ENCODE assay signal across 24 mouse cellular contexts in genomic region chr11:51107261-51107660, GRCm38 (mm10). TPM values are rescaled to one million over a fixed set of nuclear protein-coding genes. Genes with fewer than 3 reads are reported as not detected.
DNase-seq lines count a peak whose midpoint lies in the region; ATAC-seq and TF ChIP-seq lines count a peak whose summit lies in the region.
"Had no signal": no experiment of that assay in that cellular context is flagged by ENCODE, and none has a peak within 500 bp of the region (broad histone marks: within the 10 kb centered on the region; RNA-seq: fewer than 3 reads in every experiment).

No protein-coding gene starts in this region.

- no peak overlapping the region for H3K4me3 ChIP-seq in lung, postnatal 0 days (ENCODE audit: low read depth, low read length)
- H3K4me3 ChIP-seq: embryonic facial prominence, embryonic 15.5 days; forebrain, embryonic 10.5 days; heart, embryonic 12.5 days; limb, embryonic 10.5 days; liver, embryonic 12.5 days; lung, embryonic 15.5 days; megakaryocyte, embryonic 14.5 days; midbrain, embryonic 15.5 days had no signal

- H3K4me2 ChIP-seq in lung, postnatal 0 days (replicated peaks; ENCODE audit: low read depth, low read length), result no peak overlapping the region
- H3K4me2 ChIP-seq: embryonic facial prominence, embryonic 15.5 days; heart, embryonic 12.5 days; liver, embryonic 12.5 days; lung, embryonic 15.5 days; midbrain, embryonic 15.5 days had no signal

- H3K36me3 ChIP-seq in lung, postnatal 0 days (ENCODE audit: insufficient read depth, low read length), result no peaks in the 10 kb centered on the region
- H3K36me3 ChIP-seq: embryonic facial prominence, embryonic 15.5 days; forebrain, embryonic 10.5 days; heart, embryonic 12.5 days; limb, embryonic 10.5 days; liver, embryonic 12.5 days; lung, embryonic 15.5 days; midbrain, embryonic 15.5 days had no signal

- H3K27me3 ChIP-seq in lung, postnatal 0 days (replicated peaks; ENCODE audit: insufficient read depth, low read length), result no peaks in the 10 kb centered on the region
- H3K27me3 ChIP-seq: embryonic facial prominence, embryonic 15.5 days; heart, embryonic 12.5 days; liver, embryonic 12.5 days; lung, embryonic 15.5 days; megakaryocyte, embryonic 14.5 days; midbrain, embryonic 15.5 days had no signal

- WGBS in lung, postnatal 0 days, result 69% methylated on average over 2 of the region's 2 CpGs

- no peak overlapping the region for H3K27ac ChIP-seq in lung, postnatal 0 days (ENCODE audit: low read length)
- H3K27ac ChIP-seq: embryonic facial prominence, embryonic 15.5 days; forebrain, embryonic 10.5 days; hindbrain, postnatal 0 days; limb, embryonic 10.5 days; liver, embryonic 12.5 days; lung, embryonic 15.5 days; midbrain, embryonic 15.5 days had no signal

- peak; percentile 2 to 11 for DNase-seq in heart, adult 18-20 months
- no peak for DNase-seq in heart, postnatal 25 days (ENCODE audit: low spot score)
- peak; percentile 10 for DNase-seq in adrenal gland, adult 8-10 months
- peak; percentile 45 to 64 for DNase-seq in adrenal gland, postnatal 36 days
- DNase-seq in layer of hippocampus, adult 9-11 months, result peak; percentile 20
- no peak for DNase-seq in lung, postnatal 0 days (ENCODE audit: low spot score)
- DNase-seq: cerebellum, adult 2 months; gastrocnemius, postnatal 36 days; kidney, adult 11 months; kidney, postnatal 10 days; retina, postnatal 1 day had no signal

- ATAC-seq in megakaryocyte, adult 5-6 weeks (ENCODE audit: poor library complexity, severe bottlenecking), result no peak
- ATAC-seq in lung, postnatal 0 days, result no peak
- ATAC-seq: hindbrain, postnatal 0 days; liver, embryonic 12.5 days; midbrain, embryonic 15.5 days had no signal

- no peaks in the 10 kb centered on the region for H3K4me1 ChIP-seq in lung, postnatal 0 days (ENCODE audit: insufficient read depth, low read depth, low read length)
- H3K4me1 ChIP-seq: embryonic facial prominence, embryonic 15.5 days; forebrain, embryonic 10.5 days; heart, embryonic 12.5 days; limb, embryonic 10.5 days; liver, embryonic 12.5 days; lung, embryonic 15.5 days; megakaryocyte, embryonic 14.5 days; midbrain, embryonic 15.5 days had no signal

- no peaks in the 10 kb centered on the region for H3K9me3 ChIP-seq in lung, postnatal 0 days (ENCODE audit: low read length)
- H3K9me3 ChIP-seq: limb, embryonic 10.5 days; liver, embryonic 12.5 days; lung, embryonic 15.5 days; midbrain, embryonic 15.5 days had no signal

- no peak for TF ChIP-seq EP300 in lung, postnatal 0 days (IDR thresholded peaks at IDR 0.05)

- TF ChIP-seq CTCF in lung, postnatal 0 days (IDR thresholded peaks at IDR 0.05), result no peak

- intact Hi-C loops in heart, postnatal 25 days (cut with DNase I), result no loop called here

- no peak overlapping the region for H3K9ac ChIP-seq in lung, postnatal 0 days (replicated peaks; ENCODE audit: low read depth)
- H3K9ac ChIP-seq: embryonic facial prominence, embryonic 15.5 days; heart, embryonic 12.5 days; liver, embryonic 12.5 days; lung, embryonic 15.5 days; midbrain, embryonic 15.5 days had no signal

RNA-seq across cellular contexts. Expression of gene Zfp354a, which starts 48.2 kb away (rescaled TPM):
- total RNA-seq in heart, adult 18-20 months (2021), result 1 to 10 TPM; 2.1 to 2.3 TPM
- total RNA-seq in heart, postnatal 25 days (2021), result 1 to 10 TPM; 1.6 TPM
- total RNA-seq in adrenal gland, adult 8-10 months (2022), result 10 to 100 TPM in 2 of 4 experiments, 1 to 10 TPM in 2; 5.7 to 12.4 (median 9.7) TPM
- 1 to 10 TPM; 4.8 to 6.4 TPM for total RNA-seq in adrenal gland, postnatal 36 days (2021)
- not detected in 2 replicates for total RNA-seq in megakaryocyte, adult 5-6 weeks (2015)
- total RNA-seq in megakaryocyte, adult 5-6 weeks (2017), result 0.22 TPM in 1 of 2 replicates, not detected in the other
- polyA plus RNA-seq in lung, postnatal 0 days (2015; fragmentation: Nextera tagmentation; extraction: Ambion mirVana), result 5.7 and 5.9 TPM in 2 replicates
- total RNA-seq: MEL had no signal

RNA-seq across cellular contexts. Expression of gene Olfr1375, which starts 59.4 kb away (rescaled TPM):
- total RNA-seq in heart, adult 18-20 months (2021), result not detected
- not detected for total RNA-seq in heart, postnatal 25 days (2021)
- total RNA-seq in adrenal gland, adult 8-10 months (2022), result not detected
- not detected for total RNA-seq in adrenal gland, postnatal 36 days (2021)
- not detected in 2 replicates for total RNA-seq in megakaryocyte, adult 5-6 weeks (2015)
- not detected in 2 replicates for total RNA-seq in megakaryocyte, adult 5-6 weeks (2017)
- not detected in 2 replicates for polyA plus RNA-seq in lung, postnatal 0 days (2015; fragmentation: Nextera tagmentation; extraction: Ambion mirVana)
- total RNA-seq: gastrocnemius, postnatal 36 days; hematopoietic stem cell, adult 5-6 weeks; hindbrain, postnatal 0 days; MEL had no signal
- polyA plus RNA-seq: cerebellum, adult 2 months; embryonic facial prominence, embryonic 15.5 days; forebrain, embryonic 10.5 days; heart, embryonic 12.5 days; hindbrain, postnatal 0 days; limb, embryonic 10.5 days; liver, embryonic 12.5 days; lung, embryonic 15.5 days; midbrain, embryonic 15.5 days; stomach, embryonic 14.5 days had no signal

Comparison
In these comparisons a context has a peak if more than half of its experiments do, and no peak if none do; other contexts are left out.
1. DNase-seq: peak in heart, adult 18-20 months (2 of 2), adrenal gland, adult 8-10 months (single experiment), adrenal gland, postnatal 36 days (2 of 2) and layer of hippocampus, adult 9-11 months (single experiment); none in heart, postnatal 25 days (single experiment) and lung, postnatal 0 days (single experiment).